Mouse (Mus musculus) gastrocnemius, postnatal 10 days (tissue): ENCODE measurements around the gene Urm1. TPM values are rescaled to one million over a fixed set of nuclear protein-coding genes. Genes with fewer than 3 reads are reported as not detected.

Experiments
- DNase-seq: peaks from one replicate; pipeline ENCODE4 v3.0.0; 2021; ENCODE audit warnings: mixed read lengths
- total RNA-seq, 2 experiments: library from RNA; stranded (reverse); gene quantifications; 2 replicates each; pipeline ENCODE4 v1.2.3; 2021

Urm1 gene
- total RNA-seq, 2 experiments from 2014 or later = 25.4 to 28.6 TPM

- no peak for DNase-seq
These were observed 7.8 kb downstream of the Urm1 start for GRCm38 (mm10) chr2:29827709-29828024.

GRCm38 (mm10) chr2:29831106-29831505, 11.2 kb downstream of the Urm1 start:
- DNase-seq = no peak

GRCm38 (mm10) chr2:29833796-29834195, 13.9 kb downstream of the Urm1 start:
- no peak for DNase-seq

GRCm38 (mm10) chr2:29835391-29835899, 15.6 kb downstream of the Urm1 start:
- DNase-seq = no peak

GRCm38 (mm10) chr2:29839460-29839859, 19.6 kb downstream of the Urm1 start:
- no peak for DNase-seq

GRCm38 (mm10) chr2:29843231-29844105, 23.6 kb downstream of the Urm1 start:
- DNase-seq = no peak

- DNase-seq = no peak
These were observed 24.2 kb downstream of the Urm1 start for GRCm38 (mm10) chr2:29844115-29844514.

GRCm38 (mm10) chr2:29844661-29845060, 24.8 kb downstream of the Urm1 start:
- no peak for DNase-seq

GRCm38 (mm10) chr2:29845636-29846035, 25.8 kb downstream of the Urm1 start:
- DNase-seq = no peak

GRCm38 (mm10) chr2:29846061-29846853, 26.4 kb downstream of the Urm1 start:
- no peak for DNase-seq

GRCm38 (mm10) chr2:29846911-29847310, 27.0 kb downstream of the Urm1 start:
- no peak for DNase-seq

- DNase-seq = no peak
These were observed 29.2 kb downstream of the Urm1 start for GRCm38 (mm10) chr2:29849041-29849440.

GRCm38 (mm10) chr2:29849841-29850480, 30.1 kb downstream of the Urm1 start:
- DNase-seq = no peak

- no peak for DNase-seq
These were observed 33.1 kb downstream of the Urm1 start for GRCm38 (mm10) chr2:29852957-29853485.

- DNase-seq = no peak
These were observed 33.9 kb downstream of the Urm1 start for GRCm38 (mm10) chr2:29853736-29854135.

- no peak for DNase-seq
These were observed 35.8 kb downstream of the Urm1 start for GRCm38 (mm10) chr2:29855585-29856210.

GRCm38 (mm10) chr2:29856451-29857260, 36.8 kb downstream of the Urm1 start:
- DNase-seq = no peak

GRCm38 (mm10) chr2:29857341-29857740, 37.5 kb downstream of the Urm1 start:
- DNase-seq = peak; percentile 43

- DNase-seq = peak; percentile 36
These were observed 38.1 kb downstream of the Urm1 start for GRCm38 (mm10) chr2:29857967-29858366.

- DNase-seq = peak; percentile 40
These were observed 39.0 kb downstream of the Urm1 start for GRCm38 (mm10) chr2:29858748-29859473.
